Mouse (Mus musculus): ENCODE results near the gene Nos1ap.

DNA sequence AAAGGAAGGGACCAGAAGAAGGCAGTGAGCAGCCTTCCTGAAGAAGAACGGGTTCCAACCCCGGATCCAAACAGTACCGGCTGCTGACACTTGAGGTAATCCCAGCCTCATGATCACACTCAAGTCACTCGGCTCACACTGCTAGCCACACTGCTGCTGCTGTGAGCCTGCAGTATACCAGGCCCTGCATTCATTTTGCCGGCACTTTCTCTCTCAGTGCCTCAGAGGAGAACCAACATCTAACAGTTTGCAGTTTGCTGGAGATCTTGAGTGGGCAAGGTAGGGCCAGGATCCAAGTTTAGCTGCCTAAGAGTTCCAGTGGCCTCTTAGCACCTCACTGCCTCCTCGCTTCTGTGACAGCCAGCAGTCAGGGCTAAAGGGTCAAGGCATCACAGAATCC is 257.7 kb downstream of the Nos1ap start:
- TF ChIP-seq CTCF (IDR thresholded peaks at IDR 0.05; ENCODE audit: borderline replicate concordance, insufficient read depth, low read depth, low read length) (no peak), POLR2A (IDR thresholded peaks at IDR 0.05; ENCODE audit: borderline replicate concordance, insufficient read depth, low read length) (no peak)

All from cerebellum, adult 2 months (tissue).